Mouse (Mus musculus): ENCODE measurements around the gene Best2. TPM values are rescaled to one million over a fixed set of nuclear protein-coding genes. Genes with fewer than 3 reads are reported as not detected.
A peak's percentile ranks its signal among the peaks of the same experiment; 100 is the strongest.

Gene Best2
- polyA plus RNA-seq, 1 experiment from 2014 or later: not detected

DNA sequence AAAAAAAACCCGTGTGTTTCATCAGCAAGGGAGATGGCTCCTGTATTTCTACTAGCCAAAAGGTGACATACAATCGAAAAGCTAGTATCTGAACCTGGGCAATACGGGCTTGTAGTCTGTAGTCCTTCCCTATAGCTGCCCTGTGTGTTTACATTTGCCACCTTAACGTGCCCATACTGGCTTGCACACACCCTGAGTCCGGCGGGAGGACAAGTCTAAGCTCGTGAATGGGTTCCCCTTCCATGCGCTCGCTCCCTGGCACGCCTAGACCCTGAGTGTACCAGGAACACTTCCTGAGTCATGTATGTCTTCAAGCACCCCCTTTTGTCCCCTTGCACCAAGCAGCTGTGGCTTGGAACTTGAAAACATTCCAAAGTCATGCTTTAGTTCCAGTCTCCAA lies 2.4 kb upstream of the Best2 start:
- peaks cover 38% of the 10 kb centered on the region for H3K36me3 ChIP-seq
- H3K27me3 ChIP-seq: peaks cover 14% of the 10 kb centered on the region
- H3K9me3 ChIP-seq: no peaks in the 10 kb centered on the region
- no peak overlapping the region for H3K4me2 ChIP-seq (replicated peaks)
- no peak overlapping the region for H3K9ac ChIP-seq (replicated peaks)
- ATAC-seq (replicated peaks): no peak
- WGBS: 72% methylated on average over 10 of the region's 10 CpGs
- H3K27ac ChIP-seq (replicated peaks): no peak overlapping the region
- peaks cover 6% of the 10 kb centered on the region for H3K4me1 ChIP-seq
- no peak overlapping the region for H3K4me3 ChIP-seq

DNA sequence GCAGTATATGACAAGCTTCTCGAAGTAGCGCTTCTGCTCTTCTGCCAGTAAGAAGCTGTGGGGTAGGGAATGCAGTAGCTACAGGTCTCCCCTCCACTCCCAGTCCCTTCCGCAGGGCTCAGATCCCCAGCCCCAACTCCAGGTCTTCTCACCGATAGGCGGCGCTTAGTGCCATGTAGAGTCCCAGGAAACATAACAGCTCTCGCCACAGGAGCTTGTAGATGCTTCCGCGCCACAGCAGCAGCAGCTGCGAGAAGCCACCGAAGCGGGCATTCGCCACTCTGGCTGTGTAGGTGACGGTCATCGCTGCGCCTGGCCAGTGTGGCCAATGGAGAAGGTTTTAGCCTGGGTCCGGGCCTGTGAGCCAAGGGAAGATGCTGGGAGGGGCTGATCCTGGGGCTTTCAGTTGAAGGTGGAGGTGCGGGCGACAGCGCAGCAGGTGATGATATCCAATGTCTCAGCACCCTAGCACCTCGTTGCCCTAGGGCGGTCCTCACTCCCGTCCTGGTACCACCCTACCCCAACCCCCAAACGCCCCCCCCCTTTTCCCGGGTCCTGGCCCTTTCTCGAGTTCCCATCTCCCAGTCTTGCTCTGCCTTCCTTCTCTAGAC lies 996 bp downstream of the Best2 start:
- ATAC-seq (replicated peaks): peak; percentile 68; the same call in 1 of the 2 replicates
- Histone ChIP-seq H3K9ac (replicated peaks) (peak overlapping the region; percentile 39), H3K27me3 (peaks cover 33% of the 10 kb centered on the region), H3K27ac (replicated peaks) (no peak overlapping the region), H3K4me1 (peaks cover 6% of the 10 kb centered on the region), H3K36me3 (peaks cover 13% of the 10 kb centered on the region), H3K4me3 (peak overlapping the region; percentile 36), H3K4me2 (replicated peaks) (peak overlapping the region; percentile 66), H3K9me3 (no peaks in the 10 kb centered on the region)
- WGBS: 3% methylated on average over 26 of the region's 26 CpGs

DNA sequence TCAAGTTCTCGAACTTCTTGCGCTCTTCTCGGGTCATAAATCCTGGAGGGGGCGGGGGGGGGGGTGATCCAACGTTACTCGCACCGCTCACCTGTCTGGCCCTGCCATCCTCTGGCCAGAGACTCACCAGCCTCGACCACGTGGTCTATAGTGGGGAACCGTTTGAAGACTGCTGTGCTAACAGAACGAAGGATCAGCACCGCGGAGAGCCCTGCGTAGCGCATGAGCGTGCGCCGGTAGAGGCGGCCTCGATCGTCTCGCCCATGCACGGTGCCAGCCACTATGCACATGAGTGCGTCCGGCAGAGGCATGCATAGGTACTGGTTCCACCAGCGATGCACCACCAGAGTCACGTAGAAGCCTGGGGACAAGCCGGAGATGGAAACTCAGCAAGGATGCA lies 3.1 kb downstream of the Best2 start:
- H3K4me3 ChIP-seq: no peak overlapping the region
- no peak overlapping the region for H3K9ac ChIP-seq (replicated peaks)
- H3K4me2 ChIP-seq (replicated peaks): no peak overlapping the region
- H3K4me1 ChIP-seq: peaks cover 6% of the 10 kb centered on the region
- 19% methylated on average over 28 of the region's 28 CpGs for WGBS
- H3K36me3 ChIP-seq: no peaks in the 10 kb centered on the region
- H3K27ac ChIP-seq (replicated peaks): no peak overlapping the region
- no peaks in the 10 kb centered on the region for H3K9me3 ChIP-seq
- ATAC-seq (replicated peaks): no peak
- peaks cover 37% of the 10 kb centered on the region for H3K27me3 ChIP-seq

DNA sequence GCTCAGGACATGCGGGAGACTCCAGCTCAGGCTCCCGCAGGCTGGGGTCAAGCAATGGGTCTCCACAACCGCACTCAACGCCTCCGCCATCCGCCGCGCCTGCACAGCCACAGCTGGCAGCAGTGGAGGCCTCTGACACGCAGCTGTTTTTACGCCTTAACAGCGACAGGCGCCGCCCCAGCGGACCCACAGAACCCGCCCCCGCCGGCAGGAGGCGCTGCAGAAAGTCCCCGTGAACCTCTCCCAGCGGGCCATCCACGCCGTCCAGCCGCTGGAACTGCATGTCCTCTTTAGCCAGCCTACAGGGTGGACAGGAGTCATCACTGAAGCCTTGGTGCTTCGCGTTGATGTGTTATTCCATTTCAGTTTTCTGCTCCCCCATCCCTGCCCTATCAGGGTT lies 6.6 kb downstream of the Best2 start:
- Histone ChIP-seq H3K4me1 (no peaks in the 10 kb centered on the region), H3K4me3 (no peak overlapping the region), H3K27ac (replicated peaks) (no peak overlapping the region), H3K27me3 (peaks cover 27% of the 10 kb centered on the region), H3K9me3 (no peaks in the 10 kb centered on the region), H3K4me2 (replicated peaks) (no peak overlapping the region), H3K9ac (replicated peaks) (no peak overlapping the region), H3K36me3 (peaks cover under 1% of the 10 kb centered on the region; the same call in 1 of the 2 replicates)
- no peak for ATAC-seq (replicated peaks)
- WGBS: 17% methylated on average over 25 of the region's 25 CpGs

DNA sequence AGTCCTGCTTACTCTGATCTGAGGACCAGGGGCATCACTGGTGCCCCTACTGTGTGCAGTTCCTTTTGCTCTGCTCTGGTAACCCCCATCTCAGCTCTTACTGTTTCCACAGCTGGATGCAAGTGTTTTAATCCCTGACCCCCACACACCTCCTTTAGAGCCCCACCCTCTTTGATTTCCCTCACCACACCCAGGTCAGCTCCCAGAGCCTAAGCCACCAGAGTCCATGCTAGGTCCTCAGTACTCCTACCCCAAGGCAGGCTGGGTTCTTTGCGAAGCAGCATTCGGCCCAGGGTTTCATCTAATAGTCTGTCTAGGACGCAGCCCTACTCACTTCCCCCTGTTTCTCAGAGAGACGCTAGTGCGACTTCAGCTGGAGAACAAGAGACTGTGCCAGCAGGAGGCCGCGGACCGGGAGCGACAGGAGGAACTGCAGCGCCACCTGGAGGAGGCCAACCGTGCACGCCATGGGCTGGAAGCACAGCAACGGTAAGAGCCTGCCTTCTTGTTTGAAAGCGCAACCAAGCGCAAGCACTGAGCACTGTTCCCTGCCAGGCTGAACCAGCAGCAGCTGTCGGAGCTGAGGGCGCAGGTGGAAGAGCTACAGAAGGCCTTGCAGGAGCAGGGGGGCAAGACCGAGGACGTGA lies 16.6 kb downstream of the Best2 start:
- H3K4me1 ChIP-seq: peaks cover 8% of the 10 kb centered on the region
- H3K9ac ChIP-seq (replicated peaks): peak overlapping the region; percentile 30; the same call in 1 of the 2 replicates
- peak; percentile 77 for ATAC-seq (replicated peaks)
- H3K27me3 ChIP-seq: no peaks in the 10 kb centered on the region
- WGBS: 2% methylated on average over 19 of the region's 19 CpGs
- H3K4me3 ChIP-seq: peak overlapping the region; percentile 12; the same call in 1 of the 2 replicates
- peak overlapping the region; percentile 30 for H3K4me2 ChIP-seq (replicated peaks)
- H3K9me3 ChIP-seq: no peaks in the 10 kb centered on the region
- peaks cover 6% of the 10 kb centered on the region; the same call in 1 of the 2 replicates for H3K36me3 ChIP-seq
- peak overlapping the region; percentile 43; the same call in 1 of the 2 replicates for H3K27ac ChIP-seq (replicated peaks)

DNA sequence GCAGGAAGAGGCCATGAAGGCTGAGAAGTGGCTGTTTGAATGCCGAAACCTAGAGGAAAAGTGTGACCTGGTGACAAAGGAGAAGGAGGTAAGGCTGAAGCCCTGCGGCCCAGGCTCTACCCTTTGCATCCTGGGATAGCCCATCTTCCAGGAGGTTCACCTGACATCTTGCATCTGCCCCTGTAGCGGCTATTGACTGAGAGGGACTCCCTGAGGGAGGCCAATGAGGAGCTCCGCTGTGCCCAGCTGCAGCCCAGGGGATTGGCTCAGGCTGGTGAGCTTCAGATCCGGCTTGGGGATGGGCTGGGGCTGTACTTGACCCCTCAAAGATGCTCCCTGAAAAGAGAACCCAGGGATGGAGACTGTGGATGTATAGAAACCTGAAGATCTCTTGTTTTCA lies 17.4 kb downstream of the Best2 start:
- Histone ChIP-seq H3K4me3 (no peak overlapping the region), H3K27me3 (no peaks in the 10 kb centered on the region), H3K9me3 (no peaks in the 10 kb centered on the region), H3K4me2 (replicated peaks) (no peak overlapping the region), H3K36me3 (0 out of 2 replicates have a peak, but pooled peaks cover 3% of the 10 kb centered on the region), H3K9ac (replicated peaks) (no peak overlapping the region), H3K4me1 (peaks cover 8% of the 10 kb centered on the region), H3K27ac (replicated peaks) (no peak overlapping the region)
- no peak for ATAC-seq (replicated peaks)
- WGBS: 71% methylated on average over 5 of the region's 5 CpGs

DNA sequence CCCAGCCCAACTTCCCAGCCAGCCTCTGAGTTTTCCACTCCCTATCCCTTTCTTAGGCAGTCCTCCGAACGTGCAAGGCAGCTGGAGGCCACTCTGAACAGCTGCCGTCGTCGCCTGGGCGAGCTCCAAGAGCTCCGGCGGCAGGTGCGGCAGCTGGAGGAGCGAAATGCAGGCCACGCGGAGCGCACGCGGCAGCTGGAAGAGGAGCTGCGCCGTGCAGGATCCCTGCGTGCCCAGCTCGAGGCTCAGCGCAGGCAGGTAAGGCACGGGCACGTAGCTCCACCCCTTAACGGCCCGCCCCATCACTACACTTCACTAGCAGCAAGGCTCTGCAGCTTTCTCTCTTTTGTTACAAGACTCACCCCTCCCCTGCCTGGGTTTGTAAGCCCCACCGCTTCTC lies 18.7 kb downstream of the Best2 start:
- no peak for ATAC-seq (replicated peaks)
- H3K27ac ChIP-seq (replicated peaks): no peak overlapping the region
- peaks cover 17% of the 10 kb centered on the region for H3K4me1 ChIP-seq
- H3K4me3 ChIP-seq: no peak overlapping the region
- H3K9me3 ChIP-seq: no peaks in the 10 kb centered on the region
- no peaks in the 10 kb centered on the region for H3K27me3 ChIP-seq
- 0 out of 2 replicates have a peak, but pooled peaks cover 3% of the 10 kb centered on the region for H3K36me3 ChIP-seq
- WGBS: 21% methylated on average over 25 of the region's 25 CpGs
- no peak overlapping the region for H3K9ac ChIP-seq (replicated peaks)
- H3K4me2 ChIP-seq (replicated peaks): no peak overlapping the region

DNA sequence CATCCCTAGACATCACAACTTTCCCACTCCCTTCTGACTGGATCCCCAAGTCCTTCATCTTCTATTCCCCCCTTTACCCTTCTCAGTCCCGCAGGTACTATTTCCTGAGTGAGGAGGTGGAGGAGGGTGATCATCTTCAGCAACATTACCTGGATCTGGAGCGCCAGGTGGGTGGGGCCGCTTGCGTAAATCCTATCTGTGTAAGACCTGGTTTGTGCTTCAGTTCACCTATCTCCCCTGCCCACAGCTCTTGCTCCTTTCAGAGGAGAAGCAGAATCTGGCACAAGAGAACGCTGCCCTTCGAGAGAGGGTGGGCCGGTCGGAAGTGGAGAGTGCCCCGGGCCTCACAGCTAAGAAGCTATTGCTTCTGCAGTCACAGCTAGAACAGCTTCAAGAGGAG lies 20.0 kb downstream of the Best2 start:
- Histone ChIP-seq H3K9ac (replicated peaks) (no peak overlapping the region), H3K4me1 (peaks cover 22% of the 10 kb centered on the region), H3K27ac (replicated peaks) (no peak overlapping the region), H3K27me3 (no peaks in the 10 kb centered on the region), H3K9me3 (no peaks in the 10 kb centered on the region), H3K4me3 (no peak overlapping the region), H3K36me3 (0 out of 2 replicates have a peak, but pooled peaks cover 3% of the 10 kb centered on the region), H3K4me2 (replicated peaks) (no peak overlapping the region)
- 92% methylated on average over 9 of the region's 9 CpGs for WGBS
- no peak for ATAC-seq (replicated peaks)

DNA sequence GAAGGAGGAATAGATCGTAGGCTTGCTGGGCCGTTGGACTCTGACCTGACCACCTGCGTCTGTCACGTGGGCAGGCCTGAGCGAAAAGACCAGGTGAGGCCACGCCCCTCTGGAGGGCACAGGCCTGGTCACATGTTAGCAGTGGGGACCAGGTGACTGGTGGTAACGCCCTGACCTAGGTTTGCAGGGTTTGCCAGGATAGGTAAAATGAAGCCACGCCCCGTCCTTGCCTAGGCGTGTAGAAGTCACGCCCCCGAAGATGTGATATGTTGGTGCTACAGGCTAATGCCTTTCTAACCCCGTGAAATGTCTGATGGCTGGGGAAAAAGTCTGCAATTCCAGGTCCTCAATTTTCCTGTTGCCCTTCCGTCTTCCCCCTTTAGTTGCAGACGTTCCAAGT lies 23.5 kb downstream of the Best2 start:
- peak; percentile 19; the same call in 1 of the 2 replicates for ATAC-seq (replicated peaks)
- H3K4me3 ChIP-seq: peak overlapping the region; percentile 61
- H3K27ac ChIP-seq (replicated peaks): peak overlapping the region; percentile 56
- peaks cover 20% of the 10 kb centered on the region for H3K4me1 ChIP-seq
- H3K27me3 ChIP-seq: peaks cover 12% of the 10 kb centered on the region; the same call in 1 of the 2 replicates
- peak overlapping the region; percentile 67 for H3K9ac ChIP-seq (replicated peaks)
- 0 out of 2 replicates have a peak, but pooled peaks cover 3% of the 10 kb centered on the region for H3K36me3 ChIP-seq
- H3K4me2 ChIP-seq (replicated peaks): peak overlapping the region; percentile 92
- WGBS: under 1% methylated on average over 15 of the region's 15 CpGs
- H3K9me3 ChIP-seq: no peaks in the 10 kb centered on the region

DNA sequence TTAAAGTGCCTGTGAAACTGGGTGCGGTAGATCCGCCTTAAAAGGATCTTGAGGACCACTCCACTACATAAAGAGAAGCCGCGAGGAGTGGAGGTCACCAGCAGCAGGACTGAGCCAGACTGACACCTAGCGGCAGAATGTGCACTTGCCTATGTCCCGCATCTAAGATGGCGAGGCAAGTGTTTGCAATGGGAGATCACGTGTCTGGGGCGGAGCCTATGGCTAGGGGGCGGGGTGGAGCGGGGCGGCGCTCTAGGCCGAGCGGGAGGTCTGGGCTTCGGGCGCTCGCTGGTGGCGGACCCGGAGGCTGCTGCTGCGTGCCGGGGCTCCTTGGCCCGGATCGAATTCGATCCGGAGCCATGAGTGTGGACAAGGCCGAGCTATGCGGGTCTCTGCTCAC lies 24.0 kb downstream of the Best2 start, which contains the start of gene Hook2:
Hook2 (plus strand) TSS at position 255 of the 400 bp plus-strand sequence.
- Histone ChIP-seq H3K4me3 (peak within 1 kb of the TSS; percentile 61), H3K36me3 (0 out of 2 replicates have a peak, but pooled peaks cover 3% of the 10 kb centered on the region), H3K4me1 (peaks cover 25% of the 10 kb centered on the region), H3K4me2 (replicated peaks) (peak within 1 kb of the TSS; percentile 92), H3K9me3 (no peaks in the 10 kb centered on the region), H3K9ac (replicated peaks) (peak within 1 kb of the TSS; percentile 67), H3K27ac (replicated peaks) (peak within 1 kb of the TSS; percentile 90), H3K27me3 (peaks cover 12% of the 10 kb centered on the region; the same call in 1 of the 2 replicates)
- under 1% methylated on average over 28 of the region's 28 CpGs for WGBS
- ATAC-seq (replicated peaks): peak; percentile 92

DNA sequence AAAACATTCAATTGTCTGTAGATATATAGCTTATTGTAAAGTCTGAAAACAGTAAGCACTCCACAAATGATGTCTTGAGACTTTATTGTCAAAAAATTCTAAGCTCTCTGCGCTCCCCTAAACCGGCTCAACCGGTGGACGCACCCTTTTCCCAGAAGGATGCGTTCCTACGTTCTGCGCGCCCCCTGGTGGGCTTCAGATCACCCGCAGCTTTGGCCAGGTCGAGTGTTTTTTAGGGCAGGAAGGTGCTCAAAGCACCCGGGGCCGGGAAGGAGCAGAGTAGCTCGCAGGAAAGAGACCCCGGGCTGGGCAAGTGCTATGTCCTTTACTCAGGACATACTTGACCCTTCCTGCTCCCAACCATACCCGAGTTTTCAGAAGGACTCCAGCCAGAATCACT lies 24.5 kb downstream of the Best2 start:
- H3K27ac ChIP-seq (replicated peaks): peak overlapping the region; percentile 90
- WGBS: 0% methylated on average over 15 of the region's 15 CpGs

DNA sequence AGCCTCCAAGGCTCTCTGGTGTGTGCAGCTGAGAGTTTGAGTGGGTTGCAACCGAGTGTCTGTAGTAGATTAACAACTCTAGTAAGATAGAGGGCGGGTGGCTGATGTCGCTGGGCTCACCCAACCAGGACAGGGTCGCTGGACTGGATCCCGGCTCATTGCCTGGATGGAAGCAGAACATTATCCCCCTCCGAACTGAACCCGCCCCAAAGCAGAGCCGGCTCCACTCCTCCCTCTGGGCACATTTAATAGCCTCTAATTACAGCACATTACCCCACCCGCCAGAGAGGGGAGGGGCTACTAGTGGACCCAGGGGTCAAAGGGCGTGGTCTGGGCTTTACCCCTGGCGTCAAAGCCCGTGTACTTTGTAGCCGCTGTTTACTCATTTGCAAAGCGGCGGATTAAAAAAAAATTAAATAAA lies 25.0 kb downstream of the Best2 start:
- H3K4me1 ChIP-seq: peaks cover 34% of the 10 kb centered on the region
- no peaks in the 10 kb centered on the region for H3K36me3 ChIP-seq
- H3K27me3 ChIP-seq: peaks cover 12% of the 10 kb centered on the region; the same call in 1 of the 2 replicates
- H3K27ac ChIP-seq (replicated peaks): no peak overlapping the region
- WGBS: 13% methylated on average over 15 of the region's 15 CpGs
- peak overlapping the region; percentile 61; the same call in 1 of the 2 replicates for H3K4me3 ChIP-seq
- peak overlapping the region; percentile 92 for H3K4me2 ChIP-seq (replicated peaks)
- 0 out of 2 replicates have a peak overlapping the region, but pooled peaks have one; percentile 67 for H3K9ac ChIP-seq (replicated peaks)
- ATAC-seq (replicated peaks): no peak
- no peaks in the 10 kb centered on the region for H3K9me3 ChIP-seq

More for the DNA sequence above, 24.5 kb downstream of the Best2 start:
- H3K9ac ChIP-seq (replicated peaks): peak overlapping the region; percentile 67
- peaks cover 30% of the 10 kb centered on the region for H3K4me1 ChIP-seq
- peak overlapping the region; percentile 92 for H3K4me2 ChIP-seq (replicated peaks)
- peak; percentile 58 for ATAC-seq (replicated peaks)
- peaks cover 12% of the 10 kb centered on the region; the same call in 1 of the 2 replicates for H3K27me3 ChIP-seq
- H3K4me3 ChIP-seq: peak overlapping the region; percentile 61
- H3K36me3 ChIP-seq: no peaks in the 10 kb centered on the region
- H3K9me3 ChIP-seq: no peaks in the 10 kb centered on the region

All from forebrain, embryonic 15.5 days (tissue).